Mouse (Mus musculus): Measurements from ENCODE around the gene Spint1.

- TF ChIP-seq CTCF (IDR thresholded peaks at IDR 0.05; ENCODE audit: low read depth, low read length): no peak
- no peak for TF ChIP-seq POLR2A (IDR thresholded peaks at IDR 0.05; ENCODE audit: insufficient read depth, low read length)
Measured at GRCm38 (mm10) chr2:119274126-119274525, 37.0 kb downstream of the Spint1 start.
